Mouse (Mus musculus) limb, embryonic 10.5 days (tissue): Measurements from ENCODE around the gene Lrmda. TPM values are rescaled to one million over a fixed set of nuclear protein-coding genes. Genes with fewer than 3 reads are reported as not detected.

Experiments
- DNase-seq: peaks from one replicate; pipeline ENCODE4 v3.0.0-alpha.2; 2017; ENCODE audit warnings: low spot score
- H3K27ac ChIP-seq: fragments of 300-500 bp; sonication (generic); 2 replicates; pipeline ENCODE4 v1.5.1; 2016; ENCODE audit warnings: mild to moderate bottlenecking
- H3K27me3 ChIP-seq: fragments of 300-500 bp; sonication (generic); 2 replicates; pipeline ENCODE4 v1.6.1; 2016; ENCODE audit warnings: low read depth, mild to moderate bottlenecking; ENCODE audit not compliant: poor library complexity, severe bottlenecking
- H3K36me3 ChIP-seq: fragments of 300-500 bp; sonication (generic); 2 replicates; pipeline ENCODE4 v1.6.1; 2016; ENCODE audit warnings: mild to moderate bottlenecking, moderate library complexity
- H3K4me1 ChIP-seq: fragments of 300-500 bp; sonication (generic); 2 replicates; pipeline ENCODE4 v1.6.1; 2016
- H3K4me3 ChIP-seq: fragments of 300-500 bp; sonication (generic); 2 replicates; pipeline ENCODE4 v1.5.1; 2016; ENCODE audit warnings: mild to moderate bottlenecking, moderate library complexity
- H3K9me3 ChIP-seq: fragments of 300-500 bp; sonication (generic); replicated peaks from 2 replicates; pipeline ENCODE4 v1.6.1; 2016; ENCODE audit warnings: mild to moderate bottlenecking
- WGBS: fragments of 180-500 bp; shearing (Covaris S2); methylation state at CpG from one replicate; pipeline ENCODE4 v1.1.7; 2016; 5-methylcytosine and 5-hydroxymethylcytosine counted together
- polyA plus RNA-seq: library from polyadenylated mRNA; unstranded; fragments of >200 nt; fragmentation: Nextera tagmentation; extraction: Ambion mirVana; gene quantifications from 2 replicates; pipeline ENCODE4 v1.2.1, GENCODE M21; 2016

Lrmda gene
- polyA plus RNA-seq, 1 experiment from 2014 or later = 0.48 TPM

DNA sequence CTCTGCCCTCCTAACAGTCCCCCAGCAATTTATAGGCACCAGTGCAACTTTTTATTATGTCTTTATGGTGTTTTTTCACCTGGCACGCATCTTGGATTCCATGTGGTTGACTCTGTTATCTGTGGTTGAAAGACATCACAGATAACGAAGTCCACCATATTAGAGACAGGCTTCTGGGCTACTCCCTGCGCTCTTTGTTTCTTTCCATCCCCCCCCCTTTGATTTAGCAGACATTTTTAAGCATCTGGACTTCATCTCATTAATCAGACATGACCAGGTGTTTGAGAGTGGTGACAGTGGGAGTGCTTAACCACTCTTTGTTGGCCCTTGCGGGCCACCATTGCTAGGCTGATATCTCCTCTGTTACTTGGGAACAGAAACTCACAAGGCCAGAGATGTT lies 71.8 kb downstream of the Lrmda start:
- Histone ChIP-seq H3K27ac (peak overlapping the region; percentile 69), H3K4me1 (peaks cover 66% of the 10 kb centered on the region), H3K36me3 (peaks cover 9% of the 10 kb centered on the region; the same call in 1 of the 2 replicates), H3K4me3 (0 out of 2 replicates have a peak overlapping the region, but pooled peaks have one; percentile 3), H3K27me3 (peaks cover 24% of the 10 kb centered on the region), H3K9me3 (peaks cover 3% of the 10 kb centered on the region; the same call in 1 of the 2 replicates)
- DNase-seq = peak; percentile 55
- WGBS = 19% methylated on average over 4 of the region's 4 CpGs

DNA sequence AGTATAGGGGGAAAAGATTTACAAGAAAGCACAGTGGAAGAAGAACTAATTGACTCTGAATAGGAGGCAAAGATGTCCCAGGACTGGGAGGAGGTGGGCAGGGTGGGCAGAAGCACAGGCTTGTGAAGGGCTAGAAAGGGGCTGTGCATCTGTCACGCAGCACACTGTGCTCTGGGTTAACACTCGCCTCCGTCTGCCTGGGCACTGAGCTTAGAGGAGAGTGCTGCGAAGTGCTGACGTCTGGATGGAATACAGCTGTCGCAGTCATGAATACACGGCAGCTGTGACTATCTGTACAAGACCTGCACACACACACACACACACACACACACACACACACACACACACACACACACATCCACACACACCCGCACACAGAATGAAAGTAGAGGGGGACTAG lies 73.6 kb downstream of the Lrmda start:
- Histone ChIP-seq H3K4me1 (peaks cover 66% of the 10 kb centered on the region), H3K36me3 (peaks cover 2% of the 10 kb centered on the region; the same call in 1 of the 2 replicates), H3K4me3 (no peak overlapping the region), H3K27ac (peak overlapping the region; percentile 15), H3K27me3 (peaks cover 23% of the 10 kb centered on the region), H3K9me3 (no peaks in the 10 kb centered on the region; the same call in 1 of the 2 replicates)
- DNase-seq = no peak
- 26% methylated on average over 8 of the region's 8 CpGs for WGBS

DNA sequence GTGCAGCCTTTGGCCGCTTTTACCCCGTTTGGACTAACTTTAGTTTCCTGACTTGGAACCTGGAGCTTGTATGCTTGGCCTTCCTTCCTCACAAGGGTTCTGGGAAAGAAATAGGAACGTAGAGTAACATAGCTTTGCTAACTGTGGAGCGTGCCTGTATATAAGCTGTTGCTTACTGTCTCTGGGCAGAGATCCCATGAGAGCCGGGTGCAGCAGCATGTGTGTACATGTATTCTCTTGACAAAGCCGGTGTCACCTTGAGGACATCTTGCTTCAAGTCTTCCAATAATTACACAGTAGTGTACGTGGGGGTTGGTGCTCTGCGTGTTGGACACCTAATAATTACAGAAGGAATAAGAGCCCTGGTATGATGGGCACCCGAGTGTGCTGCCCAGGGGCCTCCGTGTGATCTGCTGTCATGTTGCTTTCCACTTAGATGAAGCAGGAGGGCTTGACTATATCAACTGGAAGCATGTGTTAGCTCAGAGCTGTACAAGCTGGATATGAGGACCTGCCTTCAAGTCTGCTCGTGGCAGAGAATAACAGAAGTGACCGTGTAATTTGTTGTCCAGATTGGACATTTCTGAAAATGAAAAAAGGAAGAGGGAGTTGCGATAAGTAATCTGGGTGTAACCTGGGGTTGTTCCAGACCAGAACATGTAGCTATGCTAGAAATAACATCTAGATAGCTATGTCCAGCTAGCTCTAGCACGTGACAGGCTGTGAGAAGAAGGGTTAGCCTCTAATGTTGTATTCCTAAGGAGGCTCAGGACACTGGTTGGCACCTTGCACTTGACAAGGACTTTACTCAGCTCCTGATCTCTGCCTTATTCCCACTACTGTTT lies 82.7 kb downstream of the Lrmda start:
- peaks cover 10% of the 10 kb centered on the region; the same call in 1 of the 2 replicates for H3K4me1 ChIP-seq
- no peak for DNase-seq
- H3K4me3 ChIP-seq = no peak overlapping the region
- H3K27me3 ChIP-seq = peaks cover 54% of the 10 kb centered on the region
- H3K36me3 ChIP-seq = no peaks in the 10 kb centered on the region
- H3K9me3 ChIP-seq = no peaks in the 10 kb centered on the region
- no peak overlapping the region for H3K27ac ChIP-seq
- WGBS = 90% methylated on average over 14 of the region's 14 CpGs

DNA sequence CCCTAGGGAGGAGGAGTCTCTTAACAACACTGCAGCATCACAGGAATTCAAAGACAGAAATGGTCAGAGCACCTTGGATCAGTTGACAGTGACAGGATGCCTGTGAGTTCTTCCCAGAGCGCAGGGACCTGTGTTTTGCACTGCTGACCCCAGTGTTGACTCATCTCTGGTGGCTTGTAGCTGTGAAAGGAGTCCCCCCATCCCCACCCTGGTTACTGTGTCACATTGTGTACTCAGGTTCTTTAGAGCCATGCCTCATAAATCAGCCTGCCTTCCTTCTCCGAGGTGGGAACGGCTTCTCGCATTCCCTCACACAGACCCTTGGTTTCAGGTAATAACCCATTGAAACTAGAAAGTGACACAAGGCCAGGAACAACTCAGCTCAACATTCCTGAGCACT lies 86.3 kb downstream of the Lrmda start:
- Histone ChIP-seq H3K4me1 (peaks cover 23% of the 10 kb centered on the region), H3K27ac (no peak overlapping the region), H3K27me3 (peaks cover 90% of the 10 kb centered on the region), H3K36me3 (no peaks in the 10 kb centered on the region), H3K9me3 (no peaks in the 10 kb centered on the region), H3K4me3 (no peak overlapping the region)
- no peak for DNase-seq
- WGBS = 43% methylated on average over 4 of the region's 4 CpGs

DNA sequence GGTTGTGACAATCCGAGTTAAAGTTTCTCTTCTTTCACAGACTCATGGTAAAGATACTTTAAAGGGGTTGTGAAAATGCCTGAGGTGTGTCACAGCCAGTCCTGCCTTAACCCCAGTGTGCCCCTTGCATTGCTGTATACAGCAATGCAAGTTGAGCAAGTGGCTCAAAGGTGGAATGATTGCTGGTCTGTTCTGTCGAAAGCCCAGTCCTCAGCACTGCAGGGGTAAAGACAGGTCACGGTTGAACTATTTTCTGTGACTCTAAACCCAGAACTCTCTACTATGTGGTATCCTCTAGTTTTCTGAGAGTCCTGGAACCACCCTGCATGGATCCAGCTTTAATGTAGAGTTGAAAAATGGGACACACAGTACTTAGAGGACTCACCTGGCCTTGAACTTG lies 87.3 kb downstream of the Lrmda start:
- Histone ChIP-seq H3K9me3 (no peaks in the 10 kb centered on the region), H3K27me3 (peaks cover 94% of the 10 kb centered on the region), H3K4me1 (peaks cover 24% of the 10 kb centered on the region), H3K36me3 (no peaks in the 10 kb centered on the region), H3K4me3 (no peak overlapping the region), H3K27ac (no peak overlapping the region)
- WGBS = 83% methylated on average over 3 of the region's 3 CpGs
- no peak for DNase-seq

DNA sequence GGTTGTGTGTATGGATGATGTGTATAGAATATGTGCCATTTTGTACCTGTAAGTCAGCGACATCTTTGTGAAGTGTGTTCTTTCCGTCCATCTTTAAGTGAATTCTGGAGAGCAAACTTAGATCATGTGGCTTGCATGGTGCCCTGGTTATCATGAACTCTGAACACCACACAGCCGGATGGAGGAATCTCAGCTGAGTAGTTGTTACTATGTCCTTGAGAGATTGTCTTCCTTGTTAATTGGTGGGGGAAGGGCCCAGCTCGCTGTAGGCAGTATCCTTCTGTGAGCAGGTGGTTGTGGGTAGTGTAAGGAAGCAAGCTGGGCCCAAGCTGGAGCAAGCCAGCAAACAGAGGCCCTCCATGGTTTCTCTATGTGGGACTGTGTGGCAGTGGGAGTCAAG lies 89.9 kb downstream of the Lrmda start:
- H3K4me3 ChIP-seq = no peak overlapping the region
- H3K4me1 ChIP-seq = peaks cover 37% of the 10 kb centered on the region
- no peaks in the 10 kb centered on the region for H3K36me3 ChIP-seq
- DNase-seq = no peak
- H3K9me3 ChIP-seq = no peaks in the 10 kb centered on the region
- 77% methylated on average over 4 of the region's 4 CpGs for WGBS
- no peak overlapping the region for H3K27ac ChIP-seq
- H3K27me3 ChIP-seq = peaks cover 81% of the 10 kb centered on the region

DNA sequence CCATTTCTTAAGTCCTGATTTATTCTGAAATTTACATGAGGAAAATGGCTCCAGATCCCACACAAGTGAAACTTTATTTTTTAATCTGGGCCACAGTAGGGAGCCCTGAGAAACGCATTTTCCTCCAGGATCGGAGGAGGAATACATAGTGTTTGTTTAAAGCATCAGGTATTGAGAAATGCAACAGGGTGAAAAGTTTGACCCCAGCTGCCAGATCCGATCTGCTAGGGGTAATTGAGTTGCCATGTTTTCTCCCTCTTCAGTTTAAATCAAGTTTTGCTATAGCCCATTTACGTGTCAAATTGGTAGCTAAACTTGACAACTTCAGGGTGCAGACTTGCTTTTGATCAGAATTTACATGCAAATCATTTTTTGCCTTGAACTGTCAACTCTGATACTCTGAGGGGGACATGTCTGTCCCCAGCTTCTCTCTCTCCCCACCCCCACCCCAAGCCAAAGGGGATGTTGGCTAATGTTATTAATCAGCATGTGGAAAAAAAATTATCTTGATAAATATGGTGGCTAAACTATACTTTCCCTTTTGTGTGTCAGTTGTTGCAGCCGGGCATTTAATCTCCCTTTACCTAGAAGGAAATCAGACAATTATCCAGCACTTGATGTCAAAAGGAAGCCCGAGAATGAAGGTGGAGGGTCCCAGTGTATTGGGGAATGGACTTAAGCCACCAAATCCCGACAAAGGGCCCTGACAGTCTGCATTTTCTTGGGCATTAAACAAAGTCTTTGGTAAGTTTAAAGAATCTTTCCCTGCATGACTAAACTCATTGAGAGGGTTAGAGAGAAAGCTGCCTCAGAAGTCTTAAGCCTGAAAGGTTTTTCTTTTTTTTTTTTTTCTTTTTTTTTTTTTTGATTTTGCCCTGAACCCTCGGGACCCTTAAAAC lies 94.2 kb downstream of the Lrmda start:
- WGBS = 16% methylated on average over 8 of the region's 8 CpGs
- Histone ChIP-seq H3K9me3 (no peaks in the 10 kb centered on the region), H3K27ac (no peak overlapping the region), H3K4me3 (no peak overlapping the region), H3K4me1 (peaks cover 64% of the 10 kb centered on the region), H3K27me3 (peaks cover 61% of the 10 kb centered on the region), H3K36me3 (no peaks in the 10 kb centered on the region)
- DNase-seq = peak; percentile 31

DNA sequence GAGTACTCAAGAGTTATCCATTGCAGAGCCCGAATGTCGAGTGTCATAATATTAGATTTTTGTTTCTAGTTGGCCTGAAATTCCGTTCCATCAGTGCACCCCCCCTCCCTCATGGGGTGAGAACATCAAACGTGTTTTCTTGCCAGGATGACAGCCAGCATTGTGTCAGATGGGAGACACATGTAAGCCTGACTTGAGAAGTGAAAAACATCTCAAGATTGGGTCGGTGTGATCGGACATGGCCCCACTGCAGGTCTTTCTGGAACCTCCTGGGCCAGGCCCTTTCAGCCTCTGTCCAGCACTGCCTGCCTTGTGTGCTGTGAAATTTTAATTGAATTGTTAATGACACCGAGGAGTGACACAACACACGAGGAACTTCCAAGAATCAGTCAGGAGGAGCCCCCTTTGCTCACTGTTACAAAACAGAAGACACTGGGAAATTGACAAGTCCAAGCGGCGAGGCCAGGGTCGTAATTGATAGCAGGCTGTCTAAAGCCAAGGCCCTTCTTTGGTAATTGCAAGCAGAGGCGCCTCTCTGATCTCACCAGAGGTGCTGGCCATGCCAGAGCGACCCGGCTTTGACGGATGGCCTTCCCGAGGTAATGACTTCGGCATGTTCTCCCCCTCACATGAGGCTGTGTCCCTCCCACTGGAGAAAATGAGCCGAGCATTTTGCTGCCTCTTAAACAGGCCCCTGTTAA lies 95.3 kb downstream of the Lrmda start:
- Histone ChIP-seq H3K27me3 (peaks cover 55% of the 10 kb centered on the region), H3K4me3 (peak overlapping the region; percentile 0; the same call in 1 of the 2 replicates), H3K4me1 (peaks cover 71% of the 10 kb centered on the region), H3K36me3 (no peaks in the 10 kb centered on the region), H3K9me3 (no peaks in the 10 kb centered on the region), H3K27ac (peak overlapping the region; percentile 5; the same call in 1 of the 2 replicates)
- 9% methylated on average over 18 of the region's 18 CpGs for WGBS
- peak; percentile 85 for DNase-seq

DNA sequence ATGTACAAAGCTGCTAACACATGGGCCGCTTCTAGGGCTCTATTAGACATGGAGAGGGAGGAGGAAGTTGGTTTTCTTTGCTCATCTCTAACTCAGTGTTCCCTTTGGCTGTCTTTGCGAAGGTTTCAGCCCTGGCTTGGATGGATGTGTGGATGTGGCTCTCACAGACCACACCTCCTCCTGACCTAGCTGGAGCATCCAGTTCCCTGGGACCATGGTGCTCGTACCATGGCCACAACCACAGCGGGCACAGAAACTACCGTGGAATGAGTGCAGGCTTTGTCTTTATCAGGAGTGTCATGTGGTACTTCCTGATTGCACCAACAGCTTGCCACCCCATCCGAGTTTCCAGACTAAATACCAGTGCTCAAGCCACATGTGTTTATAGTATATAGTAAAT lies 98.6 kb downstream of the Lrmda start:
- 51% methylated on average over 6 of the region's 6 CpGs for WGBS
- H3K27me3 ChIP-seq = peaks cover 36% of the 10 kb centered on the region
- DNase-seq = peak; percentile 46
- peak overlapping the region; percentile 27; the same call in 1 of the 2 replicates for H3K27ac ChIP-seq
- peaks cover 58% of the 10 kb centered on the region for H3K4me1 ChIP-seq
- no peaks in the 10 kb centered on the region for H3K36me3 ChIP-seq
- H3K9me3 ChIP-seq = no peaks in the 10 kb centered on the region
- no peak overlapping the region for H3K4me3 ChIP-seq

DNA sequence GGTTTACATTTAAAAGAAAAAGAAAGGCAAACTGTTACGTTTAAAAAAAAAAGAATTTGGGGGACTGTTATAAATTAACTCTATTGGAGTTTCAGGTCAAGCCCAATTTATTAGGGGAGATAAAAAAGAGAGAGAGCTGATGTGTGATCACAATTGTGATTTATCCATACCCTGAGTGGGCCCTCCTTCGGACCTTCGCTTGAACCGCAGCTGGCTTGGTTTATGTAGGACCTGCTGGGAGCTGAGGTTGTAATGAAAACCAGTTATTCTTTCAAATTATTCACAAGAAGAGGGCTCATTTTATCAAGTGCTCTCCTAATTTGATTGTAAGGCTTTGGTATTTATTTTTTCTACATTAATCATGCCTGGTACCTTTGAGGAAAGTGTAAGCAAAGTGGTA lies 99.0 kb downstream of the Lrmda start:
- Histone ChIP-seq H3K4me3 (no peak overlapping the region), H3K4me1 (peaks cover 53% of the 10 kb centered on the region), H3K9me3 (no peaks in the 10 kb centered on the region), H3K27me3 (peaks cover 41% of the 10 kb centered on the region), H3K36me3 (no peaks in the 10 kb centered on the region), H3K27ac (no peak overlapping the region)
- 21% methylated on average over 4 of the region's 4 CpGs for WGBS
- peak; percentile 43 for DNase-seq

DNA sequence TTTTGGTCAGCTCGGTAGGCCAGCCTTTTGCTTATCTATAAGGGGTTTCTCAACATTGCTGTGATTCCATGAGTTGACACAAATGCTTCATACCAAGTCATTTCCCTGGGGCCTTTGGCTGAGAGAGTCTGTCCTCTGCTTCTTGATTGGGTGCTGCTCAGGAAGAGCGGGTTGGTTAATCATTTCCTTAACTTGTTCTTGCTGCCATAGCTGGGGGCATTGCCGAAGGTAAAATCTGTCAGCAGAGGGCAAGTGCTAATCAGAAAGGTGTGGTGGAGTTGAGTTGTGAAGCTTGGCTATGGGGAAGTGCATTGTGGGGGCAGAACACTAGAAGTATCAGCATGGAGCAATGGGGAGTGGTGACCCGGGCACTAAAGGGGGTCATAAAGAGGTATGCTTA lies 106.8 kb downstream of the Lrmda start:
- Histone ChIP-seq H3K4me3 (no peak overlapping the region), H3K27ac (no peak overlapping the region), H3K9me3 (no peaks in the 10 kb centered on the region), H3K4me1 (peaks cover 17% of the 10 kb centered on the region), H3K27me3 (peaks cover 53% of the 10 kb centered on the region), H3K36me3 (no peaks in the 10 kb centered on the region)
- 56% methylated on average over 4 of the region's 4 CpGs for WGBS
- DNase-seq = peak; percentile 27

DNA sequence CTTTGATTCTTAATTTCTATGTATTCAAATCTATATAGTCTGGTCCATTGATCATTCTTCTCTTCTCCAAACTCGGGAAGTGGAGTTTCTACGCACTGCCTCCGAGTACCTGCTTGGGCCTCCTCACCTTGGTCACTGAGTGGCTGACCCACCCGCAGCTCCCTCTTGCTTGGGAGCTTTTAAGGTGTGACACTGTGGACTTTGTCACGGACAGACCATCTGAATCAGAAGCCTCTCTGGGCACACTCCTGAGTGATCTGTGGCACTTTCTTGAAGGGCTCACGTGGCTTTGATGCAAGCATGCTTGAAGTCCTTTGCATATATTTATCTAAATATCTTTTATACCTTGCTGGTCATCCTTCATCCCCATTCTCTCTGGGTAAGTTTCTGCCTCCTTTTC lies 107.3 kb downstream of the Lrmda start:
- Histone ChIP-seq H3K9me3 (no peaks in the 10 kb centered on the region), H3K4me1 (peaks cover 18% of the 10 kb centered on the region), H3K36me3 (no peaks in the 10 kb centered on the region), H3K27me3 (peaks cover 53% of the 10 kb centered on the region), H3K27ac (no peak overlapping the region), H3K4me3 (no peak overlapping the region)
- peak; percentile 25 for DNase-seq
- 89% methylated on average over 6 of the region's 6 CpGs for WGBS
